Mouse (Mus musculus) mouse trophoblast stem cell (cell line): Measurements from ENCODE around the gene Insr.
"Not testable (repeated sequence)": the region's sequence is repeated elsewhere in the genome, so short reads cannot be mapped to it uniquely, and the experiment has no call there.

Experiments
- in situ Hi-C, 2 experiments: fragments of 300-500 bp; cut with MseI, MboI; formaldehyde crosslinking; loops; 2 replicates in 1 of 2; 3 replicates in 1 of 2; pipeline ENCODE4 v1.15.1; 2025

Insr gene

DNA sequence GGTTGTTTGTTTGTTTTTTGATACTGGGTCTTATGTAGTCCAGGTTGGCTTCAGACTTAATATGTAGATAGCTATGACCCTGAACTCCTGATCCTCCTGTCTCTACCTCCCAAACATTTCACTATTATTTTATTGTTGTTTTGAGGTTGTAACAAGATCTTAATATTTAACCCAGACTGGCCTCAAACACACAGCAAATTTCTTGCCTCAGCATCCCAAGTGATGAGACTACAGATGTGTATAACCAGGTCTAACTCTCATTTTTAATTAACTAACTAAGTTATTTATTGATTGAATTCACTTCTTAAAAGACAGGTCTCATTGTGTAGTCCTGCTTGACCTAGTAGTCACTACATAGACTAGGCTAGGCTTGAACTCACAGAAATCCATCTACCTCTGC is 88.4 kb downstream of the Insr start:
- in situ Hi-C loops, result no loop called here

DNA sequence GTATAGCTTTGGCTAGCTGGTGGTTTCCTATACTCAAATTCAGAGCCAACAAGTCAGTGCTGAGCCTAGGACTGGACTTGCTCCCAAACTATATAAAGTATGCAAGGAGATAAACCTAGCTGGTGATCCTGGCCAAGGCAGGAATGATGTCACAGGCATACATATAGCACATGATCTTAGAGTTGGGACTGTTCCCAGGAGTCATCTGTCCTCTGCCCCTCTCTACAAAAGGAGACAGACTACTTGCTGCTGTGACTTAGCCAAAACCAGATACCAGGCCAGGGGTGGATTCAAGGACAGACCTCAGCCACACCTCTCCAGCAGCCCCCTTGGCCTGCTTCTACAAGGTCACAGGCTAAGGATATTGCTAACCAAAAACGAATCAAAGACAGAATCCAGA is 92.0 kb downstream of the Insr start:
- in situ Hi-C loops, result loop anchor here in 1 of 2 experiments (10.0 kb wide), 1 partner anchor 137 kb away; no protein-coding TSS in a partner anchor

DNA sequence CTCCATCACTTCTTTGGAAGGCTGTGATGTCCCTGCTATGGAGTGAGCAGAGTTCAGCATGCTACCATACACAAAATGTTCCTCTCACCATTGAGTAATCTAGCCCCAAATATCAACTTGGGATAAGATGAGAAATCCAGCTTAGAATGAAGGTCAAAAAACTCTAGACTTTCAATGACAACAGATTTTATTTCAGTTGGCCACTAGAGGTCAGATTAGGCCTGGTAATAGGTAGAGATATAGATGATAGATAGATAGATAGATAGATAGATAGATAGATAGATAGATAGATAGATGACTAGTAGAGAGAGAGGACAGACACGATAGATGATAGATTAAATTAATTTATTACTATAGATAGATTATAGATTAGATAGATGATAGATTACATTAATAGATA is 99.5 kb downstream of the Insr start:
- in situ Hi-C loops, result loop anchor here (10.0 kb wide), 1 partner anchor 145 kb away; no protein-coding TSS in a partner anchor

DNA sequence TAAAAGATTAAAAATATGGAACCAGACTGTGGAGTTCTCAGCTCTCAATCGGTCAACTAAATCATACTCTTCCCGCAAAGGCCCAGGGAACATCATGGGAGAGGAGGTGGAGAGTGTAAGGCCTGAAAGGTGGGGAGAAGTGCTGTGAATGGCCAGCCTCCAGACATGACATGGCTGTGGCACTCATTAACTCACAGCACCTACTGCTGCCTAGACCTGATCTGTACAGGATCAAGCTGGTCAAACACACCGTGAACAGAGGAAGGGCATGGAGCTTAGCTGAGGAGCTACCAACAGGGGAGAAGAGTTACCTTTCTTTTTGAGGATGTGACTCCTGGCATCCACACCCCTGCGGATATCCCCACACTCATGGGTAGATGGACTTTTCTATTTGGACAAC is 102.0 kb downstream of the Insr start:
- in situ Hi-C loops, result loop anchor here in 1 of 2 experiments (10.0 kb wide), 1 partner anchor 147 kb away; no protein-coding TSS in a partner anchor

DNA sequence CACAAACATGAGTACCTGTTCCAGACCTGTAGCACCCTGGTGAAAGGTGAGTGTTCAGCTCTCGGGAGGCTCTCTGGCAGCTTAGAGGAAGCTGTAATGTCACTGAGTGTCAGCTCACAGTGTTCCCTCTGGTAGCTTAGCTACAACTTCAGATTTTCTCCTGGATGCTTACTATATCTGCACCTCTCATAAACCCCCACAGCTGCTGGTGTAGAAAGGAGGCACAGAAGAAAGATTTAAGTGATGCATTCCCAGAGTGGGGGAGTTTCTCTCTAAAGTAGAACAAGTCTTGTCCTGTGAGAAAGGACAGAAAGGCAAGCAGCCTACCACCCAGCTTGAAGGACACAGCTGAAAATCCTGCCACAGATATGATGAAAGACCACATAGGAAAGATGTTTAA is 107.2 kb downstream of the Insr start:
- in situ Hi-C loops, result loop anchor here in 1 of 2 experiments (10.0 kb wide), 1 partner anchor 153 kb away; no protein-coding TSS in a partner anchor

DNA sequence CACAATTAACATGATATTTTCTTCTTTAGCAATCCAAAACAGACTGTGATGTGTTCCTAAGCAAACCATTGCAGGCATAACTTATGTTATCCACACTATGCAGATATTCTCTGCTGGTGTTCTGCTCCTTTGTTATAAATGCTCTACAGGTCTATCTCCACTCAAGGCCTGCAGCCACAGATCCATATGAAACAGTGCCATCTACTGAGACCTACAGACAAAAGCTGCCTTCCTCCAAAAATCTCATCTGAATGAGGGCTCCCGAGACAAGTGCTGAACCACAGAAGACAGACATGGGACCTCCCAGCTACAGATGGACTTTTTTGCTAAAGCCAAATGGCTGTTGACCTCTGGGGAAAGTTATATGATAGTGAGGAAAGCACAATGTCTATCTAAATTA is 132.9 kb downstream of the Insr start:
- in situ Hi-C loops, result no loop called here

DNA sequence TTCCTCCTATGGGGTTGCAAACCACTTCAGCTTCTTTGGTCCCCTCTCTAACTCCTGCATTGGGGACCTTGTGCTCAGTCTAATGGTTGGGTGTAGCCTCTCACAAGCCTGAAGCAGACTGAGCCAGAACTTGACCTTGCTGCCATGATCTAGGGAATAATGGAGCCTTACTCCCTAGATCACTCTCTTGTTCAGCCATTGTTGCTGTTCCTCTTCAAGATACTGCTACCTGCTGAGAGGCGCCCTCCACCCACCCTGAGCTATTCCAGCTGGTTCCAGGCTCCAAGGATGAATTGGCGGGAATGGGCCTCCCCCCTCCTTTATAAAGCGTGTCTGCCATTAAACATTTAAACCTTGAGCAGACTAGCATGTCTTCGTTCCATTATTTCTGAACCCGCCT is 179.0 kb downstream of the Insr start:
- in situ Hi-C loops, result not testable (repeated sequence)
